Mouse (Mus musculus) olfactory bulb, adult 2 months (tissue): Measurements from ENCODE around the gene Jam2.

Experiments
- CTCF ChIP-seq: fragments of 200-500 bp; IDR thresholded peaks from 2 replicates; pipeline ENCODE4 v1.5.1; 2012; ENCODE audit warnings: low read depth, mild to moderate bottlenecking, low read length, moderate library complexity; ENCODE audit not compliant: insufficient read depth
- POLR2A ChIP-seq: fragments of 200-500 bp; IDR thresholded peaks from 2 replicates; pipeline ENCODE4 v1.6.1; 2012; ENCODE audit warnings: mild to moderate bottlenecking, low read depth, low read length, moderate library complexity; ENCODE audit not compliant: insufficient read depth

GRCm38 (mm10) chr16:84793401-84793800 lies 19.5 kb downstream of the Jam2 start:
- TF ChIP-seq POLR2A (no peak), CTCF (no peak)
